Mouse (Mus musculus) activated CD4-positive, CD25-positive, alpha-beta regulatory T cell, adult 4 months (primary cell): ENCODE data around the gene Ssc4d. TPM values are rescaled to one million over a fixed set of nuclear protein-coding genes. Genes with fewer than 3 reads are reported as not detected.

Source experiments
- ATAC-seq: one replicate; pipeline ENCODE4 v1.8.0; 2017
- polyA plus RNA-seq, 2 experiments: library from polyadenylated mRNA; unstranded; fragments of 100-300 nt; shearing (Covaris generic); gene quantifications; one replicate each; pipeline ENCODE4 v1.2.1; 2017

The Ssc4d gene
- polyA plus RNA-seq, result 1 to 10 TPM; 1.7 to 2.4 TPM

DNA sequence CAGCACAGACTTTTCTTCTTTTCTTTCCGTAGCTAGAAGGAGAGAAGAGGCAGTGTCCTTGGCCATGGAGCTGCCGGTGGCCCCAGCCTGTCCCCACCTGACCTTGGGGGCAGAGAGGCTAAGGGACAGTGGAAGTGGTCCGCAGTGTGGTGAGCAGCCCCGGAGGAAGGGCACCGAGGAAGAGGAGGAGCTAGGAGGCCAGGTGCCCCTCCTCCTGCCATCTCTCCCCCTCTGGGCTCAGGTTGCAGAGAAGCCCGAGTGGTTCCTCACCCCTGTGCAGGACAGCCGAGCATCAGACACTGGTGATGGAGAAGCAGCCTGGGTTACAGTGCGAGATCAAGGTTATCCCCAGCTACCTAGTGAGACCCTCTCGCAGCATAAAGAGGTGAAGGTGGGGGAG lies at the start of gene Ssc4d:
Gene Ssc4d, minus strand, starts transcription at position 167 of the 400 bp plus-strand sequence.
- no peak for ATAC-seq

DNA sequence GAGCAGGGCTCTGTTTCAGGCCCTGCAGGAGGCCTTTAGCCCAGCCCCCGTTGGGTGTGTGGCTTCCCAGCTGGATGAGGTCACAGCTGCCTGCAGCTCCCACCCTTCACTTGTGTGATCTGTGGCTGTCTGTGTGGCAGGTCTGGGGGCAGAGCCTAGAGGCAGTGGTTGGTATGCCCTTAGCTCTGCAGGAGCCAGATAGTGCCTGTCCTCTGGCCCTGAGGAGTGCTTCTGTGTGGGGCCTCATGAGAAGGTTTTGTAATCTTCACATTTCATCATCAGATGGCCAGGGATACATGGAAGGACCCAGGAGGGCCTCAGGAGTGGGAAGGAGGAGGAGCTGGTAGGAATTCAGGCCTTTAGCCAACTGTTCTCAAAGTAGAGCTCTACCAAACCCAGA lies 45.6 kb upstream of the Ssc4d start:
- no peak for ATAC-seq

DNA sequence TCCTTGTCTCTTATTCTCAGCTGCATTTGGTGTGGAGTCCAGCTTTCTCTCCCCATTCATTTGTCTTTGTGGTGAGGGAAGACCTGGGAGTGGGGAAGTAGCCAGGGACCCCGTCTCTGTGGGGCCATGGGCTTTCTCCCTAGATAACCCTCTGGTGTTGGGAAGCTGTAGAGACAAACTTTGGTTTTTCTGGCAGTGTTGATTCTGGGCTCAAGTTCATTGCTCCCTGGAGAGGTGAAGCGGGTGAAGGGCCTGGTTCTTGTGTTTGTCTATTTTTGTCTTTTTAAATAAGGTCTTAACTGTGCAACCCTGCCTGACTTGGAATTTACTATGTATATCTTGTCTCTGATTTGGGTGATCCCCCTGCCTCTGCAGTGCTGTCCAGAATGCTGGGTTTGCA lies 44.4 kb upstream of the Ssc4d start:
- ATAC-seq, result no peak

DNA sequence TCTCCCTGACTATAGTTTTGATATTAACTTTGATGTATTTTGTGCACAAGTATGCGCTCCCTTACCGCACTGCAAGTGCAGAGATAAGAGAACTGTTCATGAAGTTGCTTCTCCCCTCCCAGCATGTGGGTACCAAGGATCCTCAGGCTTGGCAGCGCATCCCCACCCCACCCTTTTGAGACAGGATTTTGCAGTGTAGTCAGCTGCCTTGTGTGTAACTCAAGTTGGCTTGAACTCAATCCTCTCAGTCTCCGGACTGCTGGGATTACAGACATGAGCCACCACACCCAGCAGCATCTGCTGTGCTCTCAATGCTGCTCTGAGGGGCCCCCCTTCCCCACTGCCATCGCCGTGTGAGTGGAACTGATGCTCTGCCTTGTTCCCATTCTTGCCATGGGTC lies 42.9 kb upstream of the Ssc4d start:
- no peak for ATAC-seq

DNA sequence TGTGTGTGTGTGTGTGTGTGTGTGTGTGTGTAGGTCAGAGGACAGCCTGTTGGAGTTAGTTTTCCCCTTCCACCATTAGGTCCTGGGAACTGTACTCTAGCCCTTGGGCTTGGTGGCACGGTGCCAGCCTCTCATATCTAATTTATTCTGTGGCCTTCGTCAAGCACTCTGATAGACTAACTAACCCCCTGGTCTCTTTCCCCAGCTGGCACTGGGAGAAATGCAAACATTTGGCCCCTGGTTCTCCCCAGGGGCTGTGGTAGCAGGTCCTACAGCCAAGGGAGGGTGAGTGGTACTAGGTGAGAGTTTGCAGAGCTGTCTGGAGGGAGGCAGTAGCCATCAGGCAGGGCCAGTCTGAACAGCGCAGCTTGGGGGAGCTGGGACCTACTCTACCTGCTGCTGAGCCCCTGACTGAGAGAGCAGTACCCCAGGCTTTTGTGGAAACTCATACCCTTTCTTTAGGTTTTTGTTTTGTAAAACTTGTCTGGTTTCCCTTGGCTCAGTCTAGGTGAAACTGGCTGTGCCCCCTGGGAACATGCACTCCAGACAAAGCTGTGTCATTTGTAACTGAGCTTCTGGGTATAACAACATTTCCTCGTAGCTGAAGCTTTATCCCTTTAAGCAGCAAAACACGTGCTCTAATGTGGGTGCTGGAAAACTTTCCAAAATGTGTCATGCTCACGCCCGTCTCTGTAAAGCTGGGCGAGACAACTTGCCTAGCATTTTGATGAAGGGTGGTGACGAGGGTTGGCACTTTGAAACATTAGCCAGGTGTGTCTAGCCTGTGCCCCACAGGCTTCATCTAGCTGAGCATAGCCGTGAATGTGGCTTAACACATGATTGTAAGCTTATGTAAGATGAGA lies 41.9 kb upstream of the Ssc4d start:
- no peak for ATAC-seq

- ATAC-seq, result no peak
These were observed 41.3 kb upstream of the Ssc4d start for GRCm38 (mm10) chr5:136015586-136015985.

GRCm38 (mm10) chr5:136014877-136015276 lies 40.5 kb upstream of the Ssc4d start:
- no peak for ATAC-seq

DNA sequence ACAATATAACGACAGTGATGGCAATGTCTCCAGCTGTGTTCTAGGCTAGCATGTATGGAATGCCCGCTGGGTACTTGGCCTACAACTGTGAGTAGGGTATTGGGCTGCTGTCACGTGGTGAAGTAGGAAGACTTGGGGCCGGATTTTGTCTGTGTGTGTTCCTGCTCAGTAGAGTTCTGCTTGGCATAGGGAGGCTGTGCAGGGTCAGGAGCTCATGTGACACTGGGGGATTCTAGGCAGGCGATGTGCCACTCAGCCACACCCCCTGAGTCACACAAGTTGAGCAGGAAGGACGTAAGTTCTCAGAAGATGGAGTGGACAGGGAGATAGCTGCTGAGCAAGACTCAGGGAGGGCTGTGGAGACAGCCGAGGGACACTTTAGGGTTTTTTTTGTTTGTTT lies 33.4 kb upstream of the Ssc4d start:
- no peak for ATAC-seq

GRCm38 (mm10) chr5:136004537-136004936 lies 30.2 kb upstream of the Ssc4d start:
- ATAC-seq, result no peak

GRCm38 (mm10) chr5:136002751-136003151 lies 28.4 kb upstream of the Ssc4d start:
- no peak for ATAC-seq

GRCm38 (mm10) chr5:136002325-136002724 lies 28.0 kb upstream of the Ssc4d start:
- ATAC-seq, result no peak

GRCm38 (mm10) chr5:136001222-136001621 lies 26.9 kb upstream of the Ssc4d start:
- no peak for ATAC-seq

GRCm38 (mm10) chr5:135996162-135996561 lies 21.8 kb upstream of the Ssc4d start:
- no peak for ATAC-seq

DNA sequence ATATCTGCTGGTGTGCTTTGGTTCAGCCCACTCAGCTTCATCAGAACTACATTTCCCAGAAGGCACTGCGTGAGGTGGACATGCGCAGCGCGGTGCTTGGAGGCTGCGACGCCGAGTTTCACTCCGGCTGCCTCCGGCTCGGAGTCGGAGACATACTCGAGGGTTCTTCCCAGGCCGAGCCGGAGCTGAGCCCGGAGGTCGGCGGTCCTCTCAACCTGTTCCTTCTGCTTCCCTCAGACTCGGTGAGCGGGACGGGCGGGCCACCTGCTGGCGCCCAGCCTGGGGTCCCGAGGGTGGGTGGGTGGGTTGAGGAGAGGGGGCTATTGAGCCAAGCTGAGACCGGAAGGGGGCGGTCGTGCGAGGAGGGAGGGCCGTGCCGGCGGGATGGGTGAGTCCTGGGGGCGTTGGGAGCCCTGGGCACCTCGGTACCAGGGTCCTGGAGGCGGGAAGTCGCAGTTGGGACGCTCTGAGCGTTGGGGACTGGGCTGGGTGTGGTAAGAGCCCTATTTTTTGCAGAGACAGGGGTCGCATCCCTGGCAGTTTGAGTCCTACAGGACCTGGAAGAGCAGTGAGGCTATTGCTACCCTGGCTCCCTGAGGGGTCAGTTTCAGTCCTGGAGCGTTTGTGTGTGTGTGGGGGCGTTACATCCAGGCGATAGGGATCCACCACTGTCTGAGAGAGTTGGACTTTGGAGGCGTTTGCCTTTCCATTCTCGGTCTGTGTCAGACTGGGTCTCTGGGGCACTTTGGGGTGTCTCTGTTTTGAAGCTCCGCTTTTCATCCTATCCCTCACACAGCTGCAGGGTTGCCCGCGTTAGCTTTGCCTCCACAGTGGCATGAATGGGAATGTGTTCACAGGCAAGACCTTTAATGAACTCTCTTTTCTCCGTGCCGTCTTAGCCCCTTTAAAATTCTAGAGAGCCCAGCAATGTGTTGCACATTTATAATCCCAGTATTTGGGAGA lies 20.7 kb upstream of the Ssc4d start, which contains the start of gene Dtx2:
Gene Dtx2, plus strand, starts transcription at position 76 of the 963 bp plus-strand sequence.
- peak; percentile 95 for ATAC-seq

DNA sequence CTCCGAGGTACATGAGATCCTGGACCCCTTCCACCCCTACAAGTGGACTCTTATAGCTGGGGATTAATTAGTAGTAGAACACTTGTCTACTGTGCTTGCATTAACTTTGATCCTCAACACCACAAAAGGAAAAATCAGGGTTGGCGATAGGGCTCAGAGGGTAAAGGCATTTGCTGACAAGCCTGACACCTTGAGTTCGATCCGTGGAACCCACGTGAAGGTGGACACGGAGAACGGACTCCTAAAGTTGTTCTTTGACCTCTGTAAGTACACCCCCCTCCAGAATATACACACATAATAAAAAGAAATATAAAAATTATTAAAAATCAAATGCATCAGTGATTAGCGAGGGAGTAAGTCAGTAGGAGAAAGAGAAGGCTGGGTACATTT lies 20.0 kb upstream of the Ssc4d start:
- no peak for ATAC-seq

GRCm38 (mm10) chr5:135993381-135993965 lies 19.1 kb upstream of the Ssc4d start:
- ATAC-seq, result no peak

DNA sequence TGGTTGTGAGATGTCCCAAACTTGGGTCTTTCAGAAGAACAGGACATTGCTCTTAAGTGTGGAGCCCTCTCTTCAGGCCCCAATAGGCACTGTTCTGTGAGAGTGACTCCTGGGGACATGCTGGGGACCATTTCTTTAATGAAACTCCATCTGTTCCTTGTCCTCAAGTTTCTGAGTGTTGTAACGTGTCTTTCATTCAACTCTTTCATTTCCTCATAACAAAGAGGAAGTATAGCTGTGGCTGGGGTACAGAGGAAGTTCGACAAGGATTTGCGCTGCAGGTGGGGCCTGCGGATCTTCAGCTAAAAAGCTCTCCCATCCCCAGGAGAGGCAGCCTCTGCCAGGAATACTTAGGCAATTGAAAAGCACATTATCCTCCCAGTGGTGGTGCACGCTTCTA lies 16.3 kb upstream of the Ssc4d start:
- no peak for ATAC-seq

DNA sequence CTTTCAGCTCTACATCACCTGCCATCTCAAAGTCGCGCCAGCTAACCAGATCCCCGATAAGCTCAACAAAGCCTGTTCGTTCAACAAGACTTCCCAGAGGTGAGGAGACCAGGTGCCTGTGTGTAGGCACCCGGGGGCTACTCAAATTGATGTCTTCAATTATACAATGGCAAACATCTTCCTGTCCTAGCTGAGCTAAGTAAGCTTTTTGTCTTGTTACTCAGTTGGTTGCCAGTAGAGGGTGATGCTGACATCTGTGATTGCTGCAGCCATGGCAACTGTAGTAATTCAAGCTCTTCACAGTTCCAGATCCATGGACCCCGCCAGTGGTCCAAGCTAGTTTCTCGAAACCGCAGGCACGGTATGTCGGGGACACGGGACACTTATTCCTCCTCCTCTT lies 12.9 kb upstream of the Ssc4d start:
- ATAC-seq, result no peak

DNA sequence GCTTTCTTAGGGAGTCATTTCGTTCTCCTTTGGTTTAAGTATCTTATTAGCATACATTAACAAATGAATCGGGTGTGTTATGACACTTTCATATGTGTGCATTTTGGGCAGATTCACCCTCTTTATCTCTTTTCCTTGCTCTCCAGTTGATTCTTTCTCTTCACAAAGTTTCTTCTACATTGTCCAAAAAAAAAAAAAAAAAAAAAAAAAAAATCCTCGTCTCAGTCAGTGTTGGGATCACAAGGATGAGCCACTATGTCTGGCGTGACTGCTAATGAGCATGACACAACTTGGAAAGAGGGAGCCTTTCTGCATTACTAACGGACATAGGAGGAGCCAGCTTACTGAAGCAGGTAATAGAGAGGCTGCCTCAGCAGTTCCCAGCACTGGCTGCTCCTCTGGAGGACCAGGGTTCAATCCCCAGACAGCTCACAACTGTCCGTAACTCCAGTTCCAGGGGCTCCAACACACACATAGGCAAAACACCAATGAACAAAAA lies 10.3 kb upstream of the Ssc4d start:
- no peak for ATAC-seq

- ATAC-seq, result no peak
These were observed 8.1 kb upstream of the Ssc4d start for GRCm38 (mm10) chr5:135982398-135982797.

DNA sequence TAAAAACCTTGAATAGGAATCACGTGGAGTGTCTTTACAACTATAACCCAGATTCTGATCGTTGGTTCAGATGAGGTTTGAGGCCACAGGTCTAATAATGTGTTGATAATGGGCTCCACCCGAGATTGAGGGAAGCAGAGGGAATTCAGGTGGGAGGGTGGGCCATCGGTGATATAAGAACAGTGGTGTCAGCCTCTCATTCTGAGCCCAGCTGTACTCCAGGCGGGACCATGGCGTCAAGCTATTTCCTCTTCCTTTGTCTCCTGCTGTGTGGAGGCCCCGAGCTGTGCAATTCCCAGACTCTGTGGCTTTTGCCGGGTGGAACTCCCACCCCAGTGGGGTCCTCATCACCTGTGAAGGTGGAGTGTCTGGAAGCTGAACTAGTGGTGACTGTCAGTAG lies 5.6 kb upstream of the Ssc4d start, which contains the start of gene Zp3:
Gene Zp3, plus strand, starts transcription at position 196 of the 400 bp plus-strand sequence.
- ATAC-seq, result no peak

GRCm38 (mm10) chr5:135979381-135979780 lies 5.0 kb upstream of the Ssc4d start:
- ATAC-seq, result no peak
